Mouse (Mus musculus) forebrain, postnatal 0 days (tissue): ENCODE results near the gene Dock2. TPM values are rescaled to one million over a fixed set of nuclear protein-coding genes. Genes with fewer than 3 reads are reported as not detected.

Experiments used
- ATAC-seq: fragments of 200-750 bp; cut with Nextera tagmentation; 2 replicates; pipeline ENCODE4 v1.8.0; 2017; ENCODE audit warnings: mild to moderate bottlenecking, moderate library complexity
- DNase-seq: peaks from one replicate; pipeline ENCODE4 v3.0.0-alpha.2; 2015
- H3K27ac ChIP-seq: fragments of 300-500 bp; sonication (generic); 2 replicates; pipeline ENCODE4 v1.5.1; 2014; ENCODE audit warnings: low read depth, mild to moderate bottlenecking, antibody characterized with exemption, low read length, moderate library complexity, mixed read lengths
- H3K27me3 ChIP-seq: fragments of 300-500 bp; sonication (generic); 2 replicates; pipeline ENCODE4 v1.6.1; 2014; ENCODE audit warnings: mild to moderate bottlenecking, low read length, mixed read lengths; ENCODE audit not compliant: insufficient read depth
- H3K36me3 ChIP-seq: fragments of 300-500 bp; sonication (generic); 2 replicates; pipeline ENCODE4 v1.6.1; 2014; ENCODE audit warnings: mild to moderate bottlenecking, moderate library complexity; ENCODE audit not compliant: insufficient read depth
- H3K4me1 ChIP-seq: fragments of 300-500 bp; sonication (generic); 2 replicates; pipeline ENCODE4 v1.6.1; 2014; ENCODE audit warnings: antibody characterized with exemption; ENCODE audit not compliant: insufficient read depth
- H3K4me2 ChIP-seq: fragments of 300-500 bp; sonication (generic); 2 replicates; pipeline ENCODE4 v1.6.1; 2014; ENCODE audit warnings: low read depth, mild to moderate bottlenecking, moderate library complexity
- H3K4me3 ChIP-seq: fragments of 300-500 bp; sonication (generic); 2 replicates; pipeline ENCODE4 v1.5.1; 2014; ENCODE audit warnings: low read depth, low read length, mixed read lengths
- H3K9ac ChIP-seq: fragments of 300-500 bp; sonication (generic); 2 replicates; pipeline ENCODE4 v1.6.1; 2014; ENCODE audit warnings: mild to moderate bottlenecking
- H3K9me3 ChIP-seq: fragments of 300-500 bp; sonication (generic); 2 replicates; pipeline ENCODE4 v1.6.1; 2016; ENCODE audit warnings: low read length
- CTCF ChIP-seq: sonication (generic); IDR thresholded peaks from 2 replicates; pipeline ENCODE4 v1.5.1; 2016; ENCODE audit warnings: antibody characterized with exemption, control low read depth, low read depth
- WGBS: fragments of 180-500 bp; shearing (Covaris S2); extraction: QIAGEN DNeasy Blood & Tissue Kit; methylation state at CpG from one replicate; pipeline ENCODE4 v1.1.7; 2014; 5-methylcytosine and 5-hydroxymethylcytosine counted together
- polyA plus RNA-seq: library from polyadenylated mRNA; unstranded; fragments of >200 nt; fragmentation: Nextera tagmentation; extraction: Ambion mirVana; gene quantifications from 2 replicates; pipeline ENCODE4 v1.2.1, GENCODE M21; 2015
- total RNA-seq: library from RNA; depleted of rRNA; stranded (reverse); fragments of >200 nt; gene quantifications from 2 replicates; pipeline ENCODE4 v1.2.3, GENCODE M21; 2014

Gene Dock2
- total and polyA plus RNA-seq, 2 experiments from 2014 or later, result 0.63 to 2.3 TPM

- ATAC-seq (no peak), DNase-seq (no peak)
- Histone ChIP-seq H3K4me3 (no peak overlapping the region), H3K27me3 (no peaks in the 10 kb centered on the region), H3K9ac (no peak overlapping the region), H3K4me2 (no peak overlapping the region), H3K9me3 (no peaks in the 10 kb centered on the region), H3K4me1 (no peaks in the 10 kb centered on the region), H3K27ac (no peak overlapping the region), H3K36me3 (no peaks in the 10 kb centered on the region)
- no peak for TF ChIP-seq CTCF
- WGBS, result 88% methylated on average over 6 of the region's 6 CpGs
Measured at GRCm38 (mm10) chr11:34389261-34390116, 394.2 kb downstream of the Dock2 start.

DNA sequence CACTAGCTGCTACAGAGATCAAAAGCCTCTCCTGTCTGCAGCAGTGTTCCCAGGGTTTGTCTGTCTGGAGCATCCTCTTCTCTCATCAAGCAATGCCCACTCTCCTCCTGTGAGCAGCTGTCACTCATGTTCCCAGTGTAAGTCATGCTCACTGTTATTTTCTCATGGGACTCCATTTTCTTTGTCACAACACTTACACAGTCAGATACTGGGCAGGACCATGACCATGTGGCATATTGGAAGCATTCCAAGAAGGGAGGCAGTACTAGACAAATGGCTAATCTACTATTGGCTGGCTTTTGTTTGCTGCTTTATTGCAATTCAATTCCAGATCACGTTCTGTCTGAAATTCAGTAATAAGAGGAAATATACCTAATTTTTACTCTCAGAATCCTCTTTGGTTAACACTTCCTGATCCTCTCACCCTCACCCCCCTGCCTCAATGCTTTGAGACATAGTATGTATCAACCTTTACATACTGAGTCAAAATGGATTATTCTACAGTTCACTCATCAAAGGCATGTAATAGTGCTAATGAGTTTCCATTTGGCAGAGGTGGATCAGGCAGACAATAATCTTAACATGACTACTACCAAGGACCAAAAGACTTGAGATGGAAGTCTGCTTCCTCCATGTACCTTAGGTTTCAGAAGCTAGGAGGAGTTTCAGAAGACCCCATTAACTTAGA lies 398.5 kb downstream of the Dock2 start:
- Histone ChIP-seq H3K27me3 (no peaks in the 10 kb centered on the region), H3K36me3 (no peaks in the 10 kb centered on the region), H3K4me3 (no peak overlapping the region), H3K4me2 (no peak overlapping the region), H3K27ac (no peak overlapping the region), H3K9me3 (no peaks in the 10 kb centered on the region), H3K9ac (no peak overlapping the region), H3K4me1 (no peaks in the 10 kb centered on the region)
- 20% methylated on average over 1 of the region's 1 CpGs for WGBS
- TF ChIP-seq CTCF, result no peak
- DNase-seq (peak; percentile 24), ATAC-seq (peak; percentile 75; the same call in 1 of the 2 replicates)

GRCm38 (mm10) chr11:34384178-34384577 lies 399.5 kb downstream of the Dock2 start:
- no peaks in the 10 kb centered on the region for H3K9me3 ChIP-seq
- H3K36me3 ChIP-seq, result no peaks in the 10 kb centered on the region
- H3K27ac ChIP-seq, result no peak overlapping the region
- ATAC-seq (no peak), DNase-seq (no peak)
- no peaks in the 10 kb centered on the region for H3K4me1 ChIP-seq
- no peak overlapping the region for H3K4me2 ChIP-seq
- H3K27me3 ChIP-seq, result no peaks in the 10 kb centered on the region
- TF ChIP-seq CTCF, result no peak
- no peak overlapping the region for H3K9ac ChIP-seq
- H3K4me3 ChIP-seq, result no peak overlapping the region
- WGBS, result 77% methylated on average over 4 of the region's 4 CpGs

- no peak for TF ChIP-seq CTCF
- H3K4me2 ChIP-seq, result no peak overlapping the region
- WGBS, result 92% methylated on average over 3 of the region's 3 CpGs
- H3K4me3 ChIP-seq, result no peak overlapping the region
- H3K9me3 ChIP-seq, result no peaks in the 10 kb centered on the region
- no peaks in the 10 kb centered on the region for H3K27me3 ChIP-seq
- H3K27ac ChIP-seq, result no peak overlapping the region
- DNase-seq (no peak), ATAC-seq (no peak)
- no peaks in the 10 kb centered on the region for H3K4me1 ChIP-seq
- H3K36me3 ChIP-seq, result no peaks in the 10 kb centered on the region
- H3K9ac ChIP-seq, result no peak overlapping the region
Measured at GRCm38 (mm10) chr11:34383501-34383900, 400.2 kb downstream of the Dock2 start.

GRCm38 (mm10) chr11:34377649-34378048 lies 406.0 kb downstream of the Dock2 start:
- no peak for TF ChIP-seq CTCF
- H3K27ac ChIP-seq, result no peak overlapping the region
- no peaks in the 10 kb centered on the region for H3K27me3 ChIP-seq
- 56% methylated on average over 6 of the region's 6 CpGs for WGBS
- no peaks in the 10 kb centered on the region for H3K4me1 ChIP-seq
- no peak overlapping the region for H3K9ac ChIP-seq
- DNase-seq (peak; percentile 35), ATAC-seq (peak; percentile 40; the same call in 1 of the 2 replicates)
- no peaks in the 10 kb centered on the region for H3K9me3 ChIP-seq
- H3K4me2 ChIP-seq, result no peak overlapping the region
- no peaks in the 10 kb centered on the region for H3K36me3 ChIP-seq
- no peak overlapping the region for H3K4me3 ChIP-seq

DNA sequence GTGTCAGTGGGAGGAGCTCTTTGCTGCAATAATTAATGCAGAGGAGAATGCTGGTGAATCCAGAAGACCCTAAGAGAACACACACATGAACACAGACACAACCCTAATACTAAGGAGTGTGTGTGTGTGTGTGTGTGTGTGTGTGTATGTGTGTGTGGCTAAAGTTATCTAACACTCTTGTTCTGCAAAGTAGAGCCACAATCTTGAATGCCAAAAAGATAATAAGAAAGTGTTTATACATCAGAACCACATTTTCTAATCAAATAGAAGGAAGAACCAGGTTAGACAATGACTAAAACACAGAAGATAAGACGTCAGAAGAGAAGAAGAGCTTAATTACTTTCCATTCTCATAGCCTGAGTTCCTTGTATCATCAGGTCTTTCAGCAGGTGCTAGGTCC lies 408.1 kb downstream of the Dock2 start:
- TF ChIP-seq CTCF, result no peak
- Histone ChIP-seq H3K9me3 (no peaks in the 10 kb centered on the region), H3K4me3 (no peak overlapping the region), H3K4me1 (no peaks in the 10 kb centered on the region), H3K4me2 (no peak overlapping the region), H3K9ac (no peak overlapping the region), H3K36me3 (no peaks in the 10 kb centered on the region), H3K27me3 (no peaks in the 10 kb centered on the region), H3K27ac (no peak overlapping the region)
- ATAC-seq (no peak), DNase-seq (no peak)
- WGBS, result 74% methylated on average over 1 of the region's 1 CpGs

DNA sequence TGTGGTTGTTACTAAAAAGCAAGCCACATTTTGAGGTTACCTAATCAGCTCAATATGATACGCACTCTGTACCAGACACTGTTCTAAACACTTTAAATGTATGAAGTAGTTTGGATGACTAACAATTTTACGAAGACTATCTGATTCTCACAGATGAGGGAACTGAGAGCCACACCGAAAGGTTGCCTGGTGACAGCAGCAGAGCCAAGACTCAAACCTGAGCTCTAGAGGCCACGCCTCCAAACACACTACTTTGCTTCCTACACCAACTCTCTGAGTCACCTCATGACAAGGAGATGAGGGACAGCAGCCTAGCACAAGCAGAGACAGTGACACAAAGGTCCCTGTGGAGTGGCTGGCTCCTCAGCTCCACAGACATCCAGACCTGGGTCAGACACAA lies 411.5 kb downstream of the Dock2 start:
- 91% methylated on average over 4 of the region's 4 CpGs for WGBS
- Histone ChIP-seq H3K4me2 (no peak overlapping the region), H3K27ac (no peak overlapping the region), H3K27me3 (no peaks in the 10 kb centered on the region), H3K36me3 (no peaks in the 10 kb centered on the region), H3K9ac (no peak overlapping the region), H3K4me3 (no peak overlapping the region), H3K9me3 (no peaks in the 10 kb centered on the region), H3K4me1 (no peaks in the 10 kb centered on the region)
- no peak for DNase-seq
- TF ChIP-seq CTCF, result no peak
- no peak for ATAC-seq
